Mouse (Mus musculus): ENCODE results near the gene Cdc40.
"Not testable (repeated sequence)": the region's sequence is repeated elsewhere in the genome, so short reads cannot be mapped to it uniquely, and the experiment has no call there.

Cdc40 gene

DNA sequence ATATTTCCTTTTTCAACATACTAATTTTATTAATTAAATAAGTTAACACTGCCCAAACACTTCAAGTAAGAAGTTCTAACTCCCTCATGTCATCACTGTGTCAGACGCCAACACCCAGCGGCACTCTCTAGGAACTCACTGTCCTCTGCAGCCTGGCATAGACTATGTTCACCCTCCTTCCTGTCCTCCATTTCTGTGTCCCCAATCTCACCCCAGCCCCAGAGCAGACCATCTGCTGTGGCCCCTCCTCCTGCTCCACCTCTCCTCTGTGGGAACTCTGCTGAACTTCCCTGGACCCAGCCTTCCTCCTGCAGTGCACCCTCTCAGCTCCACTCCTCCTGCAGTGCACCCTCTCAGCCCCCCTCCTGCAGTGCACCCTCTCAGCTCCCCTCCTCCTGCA lies 15.0 kb downstream of the Cdc40 start:
- no peak for DNase-seq (ENCODE audit: low read depth, low spot score)

- no peak for DNase-seq (ENCODE audit: low read depth, low spot score)
Observed at GRCm38 (mm10) chr10:40857599-40857998, 25.5 kb downstream of the Cdc40 start.

DNA sequence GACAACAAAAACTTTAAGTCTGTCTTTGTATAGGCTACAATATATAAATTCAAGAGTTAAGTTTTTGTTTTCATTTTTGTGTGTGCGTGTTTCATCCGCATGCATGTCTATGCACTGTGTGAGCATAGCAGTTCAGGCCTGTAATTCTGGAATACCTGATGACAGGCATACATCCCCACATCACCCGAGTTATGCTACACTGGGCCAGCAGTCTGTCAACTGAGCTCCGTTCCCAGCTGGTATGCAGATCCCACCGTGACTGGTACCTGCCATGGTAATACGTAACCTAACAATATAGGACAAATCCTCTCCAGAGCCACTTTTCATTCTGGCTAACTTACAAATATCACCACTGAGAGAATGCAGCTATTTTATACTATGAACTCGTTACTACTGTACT lies 26.4 kb downstream of the Cdc40 start:
- DNase-seq (ENCODE audit: low read depth, low spot score), result no peak

DNA sequence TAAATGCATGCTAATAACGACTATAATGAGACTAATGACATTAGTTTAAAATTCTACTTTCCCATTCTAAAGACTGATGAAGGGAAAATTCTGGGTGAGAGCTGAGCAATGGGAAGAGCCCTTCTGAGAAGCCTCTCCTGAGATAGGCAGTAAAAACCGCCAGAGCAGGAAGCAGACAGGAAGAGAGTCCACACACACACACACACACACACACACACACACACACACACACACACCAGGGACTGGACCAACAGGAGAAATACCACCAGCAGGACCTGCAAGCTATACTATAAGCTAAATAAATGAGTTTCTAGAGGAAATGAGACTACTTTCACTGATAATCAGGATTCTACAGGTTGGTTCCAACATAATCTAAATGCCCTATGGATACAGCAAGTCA lies 27.5 kb downstream of the Cdc40 start:
- DNase-seq (ENCODE audit: low read depth, low spot score), result no peak

- no peak for DNase-seq (ENCODE audit: low read depth, low spot score)
Observed at GRCm38 (mm10) chr10:40851138-40851537, 32.0 kb downstream of the Cdc40 start.

GRCm38 (mm10) chr10:40850644-40851043 lies 32.5 kb downstream of the Cdc40 start:
- no peak for DNase-seq (ENCODE audit: low read depth, low spot score)

DNA sequence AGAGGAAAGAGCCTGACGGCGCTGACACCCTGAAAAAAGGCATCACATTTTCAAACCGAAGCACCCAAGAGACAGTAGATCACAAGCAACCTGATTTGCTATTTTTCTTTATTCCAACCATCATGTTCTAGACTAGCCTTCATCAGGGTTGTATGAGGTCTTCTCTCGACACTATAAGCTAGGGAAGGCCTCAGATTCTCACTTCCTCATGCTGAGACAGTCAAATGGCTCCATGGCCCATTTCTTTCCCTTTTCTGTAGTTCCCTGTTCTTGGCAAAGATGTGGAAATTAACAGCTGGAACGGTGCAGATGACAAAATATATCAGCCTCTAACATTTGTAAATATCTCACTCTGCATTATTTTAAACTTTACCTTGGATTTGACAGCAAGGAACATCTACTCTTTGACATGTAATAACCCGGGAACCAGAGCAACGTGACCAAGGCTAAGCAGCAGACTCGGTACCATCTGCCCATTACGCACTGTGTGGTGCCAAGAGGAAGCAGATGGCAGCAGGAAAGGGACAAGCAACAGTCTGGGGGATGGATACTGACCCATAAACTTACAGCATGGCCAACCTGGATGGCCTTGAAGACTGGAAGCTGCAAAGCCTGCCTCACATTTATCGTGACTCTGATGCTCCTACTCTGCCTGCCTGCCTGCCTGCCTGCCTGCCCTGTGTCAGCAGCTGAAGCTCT lies 35.8 kb downstream of the Cdc40 start:
- no peak for DNase-seq (ENCODE audit: low read depth, low spot score)

DNA sequence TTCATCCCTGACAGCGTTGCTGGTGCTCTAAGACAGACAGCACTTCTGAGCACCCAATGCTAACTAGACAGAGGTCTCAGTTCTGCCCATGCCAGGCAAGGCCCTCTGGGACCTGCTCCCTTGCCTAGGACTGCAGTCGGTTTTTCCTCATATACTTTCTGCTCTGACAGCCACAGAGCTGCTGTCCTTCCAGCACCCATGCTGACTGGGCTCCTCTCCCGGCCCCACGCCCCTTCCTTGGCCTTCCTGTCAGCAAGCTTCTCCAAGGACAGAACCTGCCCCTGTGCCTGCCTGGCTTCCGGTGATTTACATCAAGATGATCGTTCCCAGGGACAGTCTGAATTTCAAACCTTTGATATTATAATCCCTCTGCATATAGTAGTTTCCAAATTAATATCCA lies 37.5 kb downstream of the Cdc40 start:
- DNase-seq (ENCODE audit: low read depth, low spot score), result no peak

DNA sequence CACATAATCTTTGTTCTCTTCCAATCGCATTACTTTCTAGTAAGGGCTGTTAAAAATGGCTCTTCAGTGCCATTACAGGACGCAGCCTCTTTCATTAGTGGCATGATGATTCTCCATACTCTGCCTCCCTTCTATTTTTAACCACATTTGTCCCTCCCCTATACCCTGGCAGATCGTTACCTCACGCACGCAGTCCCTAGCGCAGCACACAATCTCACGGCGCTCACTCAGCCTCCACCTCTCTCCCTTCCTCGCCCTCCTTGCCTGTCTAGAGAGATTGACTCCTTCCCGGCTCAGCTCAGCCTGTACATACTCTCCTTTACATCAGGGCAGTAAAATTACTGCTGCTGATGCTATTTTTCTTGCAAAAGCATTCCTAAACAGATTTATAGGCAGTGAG lies 38.6 kb downstream of the Cdc40 start:
- no peak for DNase-seq (ENCODE audit: low read depth, low spot score)

- DNase-seq (ENCODE audit: low read depth, low spot score), result no peak
Observed at GRCm38 (mm10) chr10:40843841-40844240, 39.3 kb downstream of the Cdc40 start.

- no peak for DNase-seq (ENCODE audit: low read depth, low spot score)
Observed at GRCm38 (mm10) chr10:40840086-40840485, 43.0 kb downstream of the Cdc40 start.

- DNase-seq (ENCODE audit: low read depth, low spot score), result no peak
Observed at GRCm38 (mm10) chr10:40831267-40831666, 51.8 kb downstream of the Cdc40 start.

- DNase-seq (ENCODE audit: low read depth, low spot score), result no peak
Observed at GRCm38 (mm10) chr10:40830312-40830711, 52.8 kb downstream of the Cdc40 start.

DNA sequence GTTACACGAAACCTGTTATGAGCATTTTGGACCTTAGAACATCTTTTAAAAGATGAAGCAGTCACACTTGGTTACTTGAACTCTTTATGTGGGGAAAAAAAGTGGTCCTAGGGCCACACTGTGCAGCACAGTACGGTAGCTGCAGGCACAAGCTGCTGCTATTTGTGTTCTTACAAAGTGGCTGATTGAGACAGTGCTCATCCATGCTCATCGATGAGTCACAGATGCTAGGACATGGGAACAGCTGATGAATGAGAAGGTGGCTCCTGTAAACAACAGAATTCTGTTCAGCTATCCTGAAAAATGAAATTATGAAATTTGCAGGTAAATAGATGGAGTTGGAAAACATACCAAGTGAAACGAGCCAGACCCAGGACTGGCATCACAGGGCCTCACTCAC lies 55.4 kb downstream of the Cdc40 start:
- no peak for DNase-seq (ENCODE audit: low read depth, low spot score)

DNA sequence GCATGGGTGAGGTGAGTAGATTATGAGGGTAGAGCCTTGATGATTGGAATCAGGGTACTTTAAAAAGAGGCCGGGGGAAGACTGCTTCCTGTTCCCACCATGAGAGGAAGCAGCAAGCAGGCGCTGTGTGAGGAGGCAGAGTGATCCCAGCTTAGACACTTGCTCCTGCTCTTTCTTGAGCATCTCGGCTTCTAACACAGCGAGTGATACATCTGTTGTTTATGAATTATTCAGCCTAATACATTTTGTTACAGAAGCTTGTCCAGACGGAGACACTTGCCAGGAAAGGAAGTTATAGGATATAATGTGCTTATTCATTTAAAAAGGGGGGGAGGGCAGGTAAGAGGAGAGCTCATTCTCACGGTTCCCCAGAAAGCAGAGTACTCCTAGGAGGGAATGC lies 57.2 kb downstream of the Cdc40 start:
- no peak for DNase-seq (ENCODE audit: low read depth, low spot score)

DNA sequence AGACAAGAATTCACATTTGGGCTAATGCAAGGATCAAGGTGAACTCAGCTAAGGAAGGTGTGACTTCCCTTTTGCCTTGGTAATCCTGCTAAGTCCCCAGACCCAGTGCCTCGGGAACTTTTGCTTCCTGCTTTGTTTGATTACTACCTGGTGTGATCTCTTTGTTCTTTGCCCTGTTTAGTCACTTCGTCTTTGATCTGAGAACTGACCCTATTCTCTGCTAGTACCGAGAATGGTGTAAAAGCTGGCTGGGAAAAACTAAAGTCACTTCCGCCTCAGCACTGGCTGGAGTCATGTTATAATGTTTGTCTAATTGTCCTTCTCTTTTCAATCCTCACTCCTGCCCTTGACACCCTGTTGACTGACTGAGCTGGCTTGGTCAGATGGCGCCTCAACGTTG lies 66.6 kb downstream of the Cdc40 start:
- no peak for DNase-seq (ENCODE audit: low read depth, low spot score)

DNA sequence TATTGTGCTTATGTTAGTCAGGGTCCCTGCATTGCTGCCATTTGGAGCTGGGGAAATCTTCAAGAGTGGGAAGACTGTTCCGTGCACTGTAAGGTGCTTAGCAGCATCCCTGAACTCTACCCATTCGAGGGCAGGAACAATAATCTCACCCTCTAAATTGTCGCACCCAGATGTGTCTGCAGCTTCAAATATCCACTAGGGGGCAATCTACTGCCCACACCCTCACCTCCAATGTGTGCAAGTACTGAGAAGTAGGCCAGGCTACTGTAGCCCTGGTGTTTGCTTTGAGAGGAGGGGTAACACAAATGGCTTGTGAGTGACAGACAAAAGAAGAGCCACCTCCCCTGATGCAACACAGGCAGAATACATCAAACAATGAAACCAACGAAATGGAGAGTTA lies 69.5 kb downstream of the Cdc40 start:
- DNase-seq (ENCODE audit: low read depth, low spot score), result no peak

GRCm38 (mm10) chr10:40809411-40809910 lies 73.7 kb downstream of the Cdc40 start:
- not testable (repeated sequence) for DNase-seq (ENCODE audit: low read depth, low spot score)

DNA sequence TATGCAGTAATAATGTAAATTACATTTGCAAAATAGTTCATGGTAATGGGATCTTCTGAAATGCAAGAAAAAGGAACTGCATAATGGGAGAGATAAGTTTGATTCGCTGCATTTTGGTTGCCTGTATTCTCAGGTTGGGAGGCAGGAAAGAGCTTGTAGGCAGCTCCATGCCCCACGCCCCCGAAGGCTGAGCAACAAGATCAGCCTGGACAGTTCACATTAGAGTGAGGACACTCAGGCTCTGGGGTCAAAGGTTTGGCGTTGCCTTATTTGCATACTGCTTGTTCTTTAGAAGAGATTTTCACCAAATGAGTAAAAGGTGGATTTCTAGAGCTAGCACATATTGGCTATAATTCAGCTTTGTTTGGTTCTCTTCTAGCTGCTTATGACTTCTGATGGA lies 76.9 kb downstream of the Cdc40 start:
- DNase-seq (ENCODE audit: low read depth, low spot score), result no peak

- DNase-seq (ENCODE audit: low read depth, low spot score), result no peak
Observed at GRCm38 (mm10) chr10:40805221-40805620, 77.9 kb downstream of the Cdc40 start.

GRCm38 (mm10) chr10:40792115-40792514 lies 91.0 kb downstream of the Cdc40 start:
- no peak for DNase-seq (ENCODE audit: low read depth, low spot score)

- no peak for DNase-seq (ENCODE audit: low read depth, low spot score)
Observed at GRCm38 (mm10) chr10:40790406-40790805, 92.7 kb downstream of the Cdc40 start.

All from c-Kit-negative CD71-positive TER-119-positive erythroid progenitor cells, embryonic 14.5 days (primary cell).